Mouse (Mus musculus) layer of hippocampus, adult 2 months (tissue): Measurements from ENCODE around the gene Gm5624. TPM values are rescaled to one million over a fixed set of nuclear protein-coding genes. Genes with fewer than 3 reads are reported as not detected.
"Not testable (repeated sequence)": the region's sequence is repeated elsewhere in the genome, so short reads cannot be mapped to it uniquely, and the experiment has no call there.

Experiments used
- DNase-seq, 2 experiments: peaks; one replicate each; pipeline ENCODE4 v3.0.0; 2022; ENCODE audit warnings: low spot score in 2 of 2
- H3K27ac ChIP-seq: fragments of 200-600 bp; 2 replicates; pipeline ENCODE4 v1.8.1; 2022
- H3K4me3 ChIP-seq: fragments of 200-600 bp; 2 replicates; pipeline ENCODE4 v1.8.1; 2022; ENCODE audit warnings: mild to moderate bottlenecking
- long read RNA-seq, 2 experiments: library from polyadenylated mRNA; stranded (forward); transcript quantifications; one replicate each; pipeline ENCODE4 v2.0.0; 2021; ENCODE audit warnings: borderline mapping rate in 2 of 2
- total RNA-seq, 2 experiments: library from RNA; stranded (reverse); gene quantifications; 2 replicates each; pipeline ENCODE4 v1.2.3; 2021

Gm5624 gene
- not detected for total RNA-seq
- long read RNA-seq, experiment 1 = 0 reads
- long read RNA-seq, experiment 2 = 0 reads

- H3K27ac ChIP-seq, DNase-seq, H3K4me3 ChIP-seq: not testable (repeated sequence)
Measured at GRCm38 (mm10) chr14:44627737-44628136, at the start of gene Gm5624. Gm5624 (minus strand) TSS chr14:44627938.

- not testable (repeated sequence) for DNase-seq, H3K4me3 ChIP-seq, H3K27ac ChIP-seq
Measured at GRCm38 (mm10) chr14:44591765-44592164, 36.0 kb downstream of the Gm5624 start.

- not testable (repeated sequence) for H3K27ac ChIP-seq, H3K4me3 ChIP-seq, DNase-seq
Measured at GRCm38 (mm10) chr14:44582853-44583252, 44.9 kb downstream of the Gm5624 start, which contains the start of gene Gm8247. Gm8247 (plus strand) TSS chr14:44583153.

- DNase-seq, H3K27ac ChIP-seq, H3K4me3 ChIP-seq: not testable (repeated sequence)
Measured at GRCm38 (mm10) chr14:44547961-44548360, 79.8 kb downstream of the Gm5624 start.

GRCm38 (mm10) chr14:44517976-44518375 is 109.8 kb downstream of the Gm5624 start, which contains the start of gene Gm17093:
Gm17093 (plus strand) TSS chr14:44518276.
- DNase-seq, H3K4me3 ChIP-seq, H3K27ac ChIP-seq: not testable (repeated sequence)

Other genes starting within 250 kb of the Gm5624 start
- gene Gm3371, start 217.2 kb downstream of the Gm5624 start, total RNA-seq = not detected
- gene Gm8232, start 194.3 kb downstream of the Gm5624 start, total RNA-seq = not detected
- not detected for gene BC061237, start 135.5 kb downstream of the Gm5624 start, total RNA-seq
- gene Gm17093, start 109.7 kb downstream of the Gm5624 start, total RNA-seq = not detected
- not detected for gene Gm8247, start 44.8 kb downstream of the Gm5624 start, total RNA-seq
- not detected for gene Gm8257, start 78.5 kb upstream of the Gm5624 start, total RNA-seq
- gene Gm8267, start 122.4 kb upstream of the Gm5624 start, total RNA-seq = not detected
- gene Ptgdr, start 231.4 kb upstream of the Gm5624 start, total RNA-seq = under 1 TPM; 0.54 to 0.66 TPM